Mouse (Mus musculus) gastrocnemius, postnatal 25 days (tissue): ENCODE data around the gene Syne3. TPM values are rescaled to one million over a fixed set of nuclear protein-coding genes. Genes with fewer than 3 reads are reported as not detected.

Experiments
- DNase-seq: peaks from one replicate; pipeline ENCODE4 v3.0.0; 2022
- total RNA-seq, 2 experiments: library from RNA; stranded (reverse); gene quantifications; 1 replicate in 1 of 2; 2 replicates in 1 of 2; pipeline ENCODE4 v1.2.3; 2021

Gene Syne3
- total RNA-seq, 2 experiments from 2014 or later, result 3.2 to 4.6 TPM

GRCm38 (mm10) chr12:104924546-104924945 lies 85.1 kb downstream of the Syne3 start:
- no peak for DNase-seq

DNA sequence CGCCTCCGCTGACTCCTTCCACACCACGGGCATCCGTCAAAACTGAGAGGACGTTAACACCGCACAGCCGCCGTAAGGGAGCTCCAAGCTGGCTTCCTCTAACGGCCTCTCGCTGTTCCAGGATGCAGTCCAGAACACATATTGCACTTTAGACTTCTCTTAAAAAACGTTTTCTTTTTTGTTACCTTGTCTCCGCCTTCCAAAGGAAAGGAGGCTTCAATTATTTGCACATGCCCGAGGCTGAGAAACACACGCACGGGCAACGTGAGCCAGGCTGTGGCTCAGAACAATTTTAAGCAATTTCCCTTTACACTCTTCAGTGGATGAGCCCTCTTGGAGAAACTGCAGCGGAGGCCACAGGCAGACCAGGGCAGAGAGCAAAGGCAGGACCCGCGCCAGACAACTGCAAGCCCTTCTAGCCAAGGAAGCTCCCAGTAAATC lies 85.6 kb downstream of the Syne3 start:
- peak; percentile 23 for DNase-seq

DNA sequence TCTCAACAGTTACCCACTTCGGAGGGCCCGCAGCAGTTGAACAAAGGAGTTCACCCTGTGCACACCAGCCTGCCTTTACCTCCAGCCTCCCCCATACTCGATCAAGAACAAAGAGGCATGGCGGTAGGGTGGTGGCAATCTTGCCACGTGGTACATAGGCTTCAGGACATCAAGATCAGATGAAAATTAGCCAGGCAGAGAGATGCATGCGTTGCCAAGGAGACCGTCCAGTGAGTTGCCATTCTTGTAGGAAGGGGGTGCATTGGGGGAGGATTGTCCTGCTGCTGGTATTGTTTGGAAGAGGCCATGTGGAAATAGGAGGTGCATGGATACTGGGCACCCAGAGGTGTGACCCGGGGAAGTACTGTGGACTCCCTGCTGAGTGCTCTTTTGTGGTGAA lies 87.0 kb downstream of the Syne3 start:
- DNase-seq, result no peak

DNA sequence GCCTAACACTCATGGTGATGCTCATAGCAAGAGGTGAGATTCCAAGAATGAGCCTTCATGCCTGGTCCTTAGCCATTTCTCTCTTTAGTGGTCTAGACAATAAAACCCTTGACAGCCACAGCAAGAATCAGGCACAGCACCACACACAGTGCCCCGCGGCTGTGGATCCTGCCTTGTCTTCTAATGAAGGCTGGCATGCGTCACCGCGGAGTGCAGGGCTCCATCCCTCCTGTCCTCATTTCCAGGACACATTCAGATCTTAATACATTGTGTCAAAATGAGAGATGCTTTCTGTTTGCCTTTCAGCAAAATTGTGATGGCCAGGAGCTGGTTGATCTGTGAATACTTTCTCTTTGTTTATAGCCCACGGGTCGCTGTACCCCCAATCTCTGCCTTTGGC lies 88.5 kb downstream of the Syne3 start:
- DNase-seq, result no peak

GRCm38 (mm10) chr12:104919247-104919646 lies 90.4 kb downstream of the Syne3 start:
- DNase-seq, result no peak

GRCm38 (mm10) chr12:104917927-104918326 lies 91.7 kb downstream of the Syne3 start:
- no peak for DNase-seq

- DNase-seq, result no peak
Measured at GRCm38 (mm10) chr12:104917297-104917696, 92.3 kb downstream of the Syne3 start.

GRCm38 (mm10) chr12:104916776-104917175 lies 92.8 kb downstream of the Syne3 start:
- DNase-seq, result no peak

DNA sequence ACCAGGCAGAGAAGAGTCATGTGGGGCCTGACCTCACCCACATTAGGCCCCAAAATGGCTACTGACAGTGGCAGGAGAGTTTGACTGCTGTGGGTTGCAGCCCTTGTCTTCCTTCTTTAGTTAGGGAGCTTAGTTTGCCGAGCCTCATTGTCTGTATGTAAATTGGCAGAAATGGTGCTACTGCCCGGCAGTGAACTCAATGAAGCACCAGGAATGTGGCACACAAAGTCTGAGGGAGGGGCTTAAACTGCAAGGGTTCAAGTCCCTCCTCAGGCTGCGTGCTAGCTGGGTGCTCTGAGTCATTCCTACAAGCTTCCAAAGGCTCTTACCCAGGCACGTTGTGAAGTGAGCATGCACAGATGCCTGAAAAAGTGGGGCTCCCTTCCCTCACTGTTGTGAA lies 93.9 kb downstream of the Syne3 start:
- no peak for DNase-seq

DNA sequence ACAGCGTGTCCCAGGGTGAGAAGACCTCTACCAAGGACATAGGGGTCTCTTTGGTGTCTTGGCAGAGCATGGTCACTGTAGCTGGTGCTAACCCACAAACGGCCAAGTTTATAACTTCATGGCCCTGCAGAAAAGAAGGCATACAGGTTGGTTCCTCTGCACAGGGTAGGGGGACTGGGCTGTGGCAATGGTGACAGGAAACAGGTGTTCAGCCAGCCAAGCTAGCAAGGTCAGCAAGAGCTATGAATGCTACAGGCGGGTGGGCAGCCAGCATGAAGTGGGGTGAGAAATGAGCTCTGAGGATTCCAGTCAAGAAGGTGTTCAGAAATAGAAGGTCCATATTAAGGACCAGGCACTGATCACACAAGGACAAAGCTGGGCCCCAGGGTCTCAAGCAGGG lies 96.6 kb downstream of the Syne3 start:
- no peak for DNase-seq

- no peak for DNase-seq
Measured at GRCm38 (mm10) chr12:104912281-104912933, 97.2 kb downstream of the Syne3 start.

- no peak for DNase-seq
Measured at GRCm38 (mm10) chr12:104909750-104910149, 99.9 kb downstream of the Syne3 start.

DNA sequence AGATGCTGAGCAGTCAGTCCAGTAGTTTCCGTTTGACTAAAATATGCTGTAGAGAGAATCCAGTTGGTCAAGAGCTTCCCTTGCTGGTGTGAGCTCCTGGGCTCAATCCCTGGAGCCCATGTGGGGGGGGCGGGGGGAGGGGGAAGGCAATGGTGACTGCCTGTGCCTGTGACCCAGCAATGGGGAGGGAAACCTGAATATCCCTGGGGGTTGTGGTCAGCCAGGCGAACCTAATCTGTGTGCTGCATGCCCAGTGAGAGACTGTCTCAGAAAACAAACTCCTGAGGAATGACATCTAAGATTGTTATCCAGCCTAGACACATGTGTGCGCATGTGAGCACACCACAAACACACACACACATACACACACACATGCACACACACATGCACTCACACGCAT lies 100.6 kb downstream of the Syne3 start:
- no peak for DNase-seq

DNA sequence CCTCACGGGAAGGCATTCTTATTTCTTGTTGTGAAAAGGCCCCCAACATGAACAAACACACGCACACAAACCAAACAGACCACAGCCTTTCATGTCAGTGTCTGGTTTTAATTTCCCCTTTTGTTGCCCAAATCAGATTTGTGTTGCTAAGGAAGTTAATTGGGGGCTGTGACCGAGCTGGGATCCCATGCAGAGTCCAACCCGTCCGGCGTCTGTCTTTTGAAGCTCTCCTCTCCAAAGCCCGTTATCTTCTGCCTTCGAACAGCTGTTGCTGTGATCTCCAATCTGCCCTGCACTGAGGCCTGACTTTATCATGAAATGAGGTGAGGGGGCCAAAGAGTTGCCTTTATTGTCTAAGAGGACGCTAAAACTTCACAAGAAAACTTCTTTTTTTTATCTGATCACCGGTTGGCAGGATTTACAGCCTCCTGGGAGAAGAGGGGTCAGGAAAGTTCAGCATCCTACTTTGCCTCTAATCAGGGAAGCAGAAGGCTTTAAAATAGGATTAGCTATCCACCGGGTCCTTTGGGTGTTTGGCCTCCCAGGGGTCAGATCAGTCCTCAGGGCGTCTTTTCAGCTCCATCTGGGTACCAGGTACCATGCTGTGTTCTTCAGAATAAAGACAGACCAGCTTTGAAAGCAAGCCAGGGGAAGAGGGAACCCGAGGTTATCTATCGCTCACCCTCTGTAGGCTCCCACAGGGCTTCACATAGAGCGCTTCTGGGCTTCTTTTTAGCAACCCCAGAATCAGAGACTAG lies 101.4 kb downstream of the Syne3 start:
- DNase-seq, result no peak

- no peak for DNase-seq
Measured at GRCm38 (mm10) chr12:104907133-104907532, 102.5 kb downstream of the Syne3 start.

DNA sequence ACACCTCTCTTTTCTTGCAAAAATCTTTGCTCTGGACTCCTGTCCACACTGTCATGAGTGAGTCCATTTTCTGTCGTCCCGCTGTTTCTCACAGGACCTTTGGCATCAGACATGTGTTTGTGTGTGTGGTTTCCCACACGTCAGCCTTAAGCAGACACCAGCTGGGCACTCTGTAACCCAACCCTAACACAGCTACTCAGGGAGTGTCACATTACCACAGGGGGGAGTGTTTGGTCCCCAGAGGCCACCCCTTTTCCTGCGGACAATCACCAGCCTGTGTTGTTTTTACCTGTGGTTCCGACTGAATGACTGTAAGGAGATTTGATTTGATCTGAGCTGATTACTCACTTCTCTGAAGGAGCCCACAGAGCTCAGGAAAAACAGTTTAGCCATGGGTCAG lies 105.5 kb downstream of the Syne3 start:
- no peak for DNase-seq

GRCm38 (mm10) chr12:104902392-104903053 lies 107.1 kb downstream of the Syne3 start:
- DNase-seq, result no peak

GRCm38 (mm10) chr12:104901320-104901719 lies 108.3 kb downstream of the Syne3 start:
- DNase-seq, result no peak

- DNase-seq, result peak; percentile 44
Measured at GRCm38 (mm10) chr12:104899835-104900234, 109.8 kb downstream of the Syne3 start.

- DNase-seq, result no peak
Measured at GRCm38 (mm10) chr12:104899161-104899560, 110.4 kb downstream of the Syne3 start.

DNA sequence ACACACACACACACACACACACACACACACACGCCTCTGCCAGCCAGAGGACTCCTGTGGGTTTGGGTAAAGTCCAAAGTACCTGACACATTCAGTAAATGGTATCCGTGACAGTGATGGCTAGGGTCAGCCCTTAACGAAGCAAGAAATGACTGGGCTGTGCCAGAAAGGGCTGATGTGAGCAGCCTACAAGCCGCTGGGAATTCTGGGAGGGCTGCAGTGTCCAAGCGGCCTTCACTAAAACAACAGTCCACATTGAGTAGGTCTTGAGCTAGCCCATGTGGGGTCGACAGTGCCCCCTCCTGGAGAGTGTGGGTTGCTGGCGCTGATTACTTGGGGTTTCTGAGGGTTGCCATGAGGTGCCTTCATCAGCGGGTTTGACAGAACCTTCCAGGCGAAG lies 110.9 kb downstream of the Syne3 start:
- no peak for DNase-seq

DNA sequence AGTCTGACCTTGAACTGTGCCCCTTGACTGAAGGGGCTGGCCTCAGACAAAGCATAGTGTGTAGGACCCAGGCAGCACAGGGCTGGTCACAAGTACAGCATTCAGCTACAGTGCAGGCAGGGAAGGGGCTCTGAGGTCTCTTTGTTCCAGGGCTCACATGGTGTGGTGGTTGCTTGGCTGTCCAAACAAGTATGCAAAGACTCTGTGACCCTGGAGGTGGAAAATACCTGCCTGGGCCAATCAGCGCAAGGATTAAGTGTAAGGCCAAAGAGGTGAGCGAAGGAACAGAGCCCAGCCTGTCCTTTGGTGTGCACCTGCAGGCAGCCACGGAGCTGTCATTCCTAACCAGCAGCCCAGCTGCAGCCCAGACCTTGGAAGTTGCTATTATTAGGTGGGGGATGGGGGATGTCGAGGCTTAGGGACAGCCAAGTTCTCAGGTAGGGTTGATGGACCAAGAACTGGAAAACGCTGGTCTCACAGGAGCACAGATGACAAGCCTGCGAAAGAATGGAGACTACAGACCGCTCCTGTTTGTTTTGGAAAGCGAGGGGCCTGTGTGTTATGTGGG lies 112.5 kb downstream of the Syne3 start:
- no peak for DNase-seq

DNA sequence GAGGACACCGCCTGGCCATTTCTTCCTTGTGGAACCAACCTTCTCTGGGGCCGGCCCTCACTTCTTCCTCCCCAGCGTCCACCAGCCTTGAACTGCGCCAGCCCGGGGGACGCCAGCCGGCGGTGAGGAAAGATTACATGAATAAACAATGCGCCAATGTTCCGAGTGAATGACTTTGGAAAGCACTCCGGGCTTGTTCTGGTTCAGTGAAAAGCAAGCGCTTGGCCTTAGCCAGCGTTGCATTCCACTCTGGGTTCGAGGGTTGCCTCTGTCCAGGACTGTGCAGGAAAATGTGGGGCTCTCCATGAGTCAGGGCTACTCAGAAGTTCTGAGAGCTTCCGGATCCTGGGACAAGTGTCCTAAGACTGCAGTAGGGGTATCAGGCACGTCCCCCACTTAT lies 113.0 kb downstream of the Syne3 start:
- no peak for DNase-seq
